Mouse (Mus musculus) embryo, embryonic 11 days (tissue): ENCODE results near the gene Unkl.

Experiments used
- DNase-seq: peaks from one replicate; pipeline ENCODE4 v3.0.0-alpha.2; 2015

The Unkl gene

GRCm38 (mm10) chr17:25257804-25258261 is 69.6 kb downstream of the Unkl start:
- no peak for DNase-seq

DNA sequence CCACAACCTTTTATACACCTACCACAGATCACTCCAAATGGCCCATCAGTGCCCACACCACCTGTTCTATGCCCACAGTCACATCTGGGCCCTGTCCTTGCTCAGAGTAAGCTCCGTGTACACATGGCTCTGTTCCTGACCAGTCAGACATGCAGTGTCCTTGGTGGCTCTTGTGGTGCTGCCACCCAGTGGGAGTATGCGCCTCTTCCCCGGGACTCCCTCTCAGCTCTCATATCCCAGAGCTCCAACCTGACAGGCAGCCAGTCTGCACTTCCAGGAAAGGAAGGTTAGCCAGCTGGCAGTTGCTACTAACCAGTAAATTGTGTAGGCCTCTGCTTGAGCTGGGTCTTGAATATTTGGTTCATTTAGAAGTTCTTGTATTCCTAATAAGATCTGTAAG is 76.3 kb downstream of the Unkl start:
- DNase-seq, result no peak

DNA sequence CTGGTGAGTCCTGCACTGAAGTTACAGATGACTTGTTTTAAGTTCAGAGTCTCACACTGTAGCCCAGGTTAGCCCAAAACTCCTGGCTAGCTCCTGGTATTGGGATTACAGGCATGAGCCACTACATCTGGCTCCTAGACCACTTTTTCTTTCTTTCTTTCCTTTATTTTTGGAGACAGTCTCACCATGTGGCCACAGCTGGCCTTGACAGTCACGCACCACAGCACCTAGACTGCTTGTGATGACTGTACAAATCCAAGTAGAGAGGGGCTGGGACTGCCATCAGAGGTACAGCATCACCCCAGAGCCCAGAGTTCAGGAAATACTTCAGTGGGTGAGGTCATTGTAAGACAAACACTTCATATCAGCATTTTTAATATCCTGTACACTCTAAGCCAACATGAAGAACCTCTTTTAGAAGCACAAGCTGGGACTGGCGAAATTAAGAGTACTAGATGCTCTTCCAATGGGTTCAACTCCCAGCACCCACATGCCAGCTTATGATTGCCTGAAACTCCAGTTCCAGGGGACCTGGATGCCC is 82.7 kb downstream of the Unkl start:
- no peak for DNase-seq

DNA sequence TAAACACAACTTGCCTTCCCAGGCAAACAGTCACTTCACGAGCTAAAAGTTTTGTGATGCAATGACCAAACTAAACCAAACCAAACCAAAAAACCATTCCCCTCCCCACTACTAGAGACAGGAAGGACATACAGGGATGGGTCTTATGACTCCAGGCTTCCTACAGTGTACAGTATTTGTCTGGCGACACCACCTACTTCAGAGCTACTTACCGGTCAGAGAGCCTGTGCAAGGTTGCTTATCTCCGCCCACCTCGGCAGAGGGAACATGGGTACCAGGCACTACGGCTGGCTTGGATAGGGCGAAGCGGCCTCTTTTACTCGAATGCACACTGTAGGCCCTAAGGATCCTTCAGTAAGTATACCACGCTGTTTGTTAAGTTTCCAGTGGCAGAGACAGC is 84.1 kb downstream of the Unkl start:
- peak; percentile 43 for DNase-seq

DNA sequence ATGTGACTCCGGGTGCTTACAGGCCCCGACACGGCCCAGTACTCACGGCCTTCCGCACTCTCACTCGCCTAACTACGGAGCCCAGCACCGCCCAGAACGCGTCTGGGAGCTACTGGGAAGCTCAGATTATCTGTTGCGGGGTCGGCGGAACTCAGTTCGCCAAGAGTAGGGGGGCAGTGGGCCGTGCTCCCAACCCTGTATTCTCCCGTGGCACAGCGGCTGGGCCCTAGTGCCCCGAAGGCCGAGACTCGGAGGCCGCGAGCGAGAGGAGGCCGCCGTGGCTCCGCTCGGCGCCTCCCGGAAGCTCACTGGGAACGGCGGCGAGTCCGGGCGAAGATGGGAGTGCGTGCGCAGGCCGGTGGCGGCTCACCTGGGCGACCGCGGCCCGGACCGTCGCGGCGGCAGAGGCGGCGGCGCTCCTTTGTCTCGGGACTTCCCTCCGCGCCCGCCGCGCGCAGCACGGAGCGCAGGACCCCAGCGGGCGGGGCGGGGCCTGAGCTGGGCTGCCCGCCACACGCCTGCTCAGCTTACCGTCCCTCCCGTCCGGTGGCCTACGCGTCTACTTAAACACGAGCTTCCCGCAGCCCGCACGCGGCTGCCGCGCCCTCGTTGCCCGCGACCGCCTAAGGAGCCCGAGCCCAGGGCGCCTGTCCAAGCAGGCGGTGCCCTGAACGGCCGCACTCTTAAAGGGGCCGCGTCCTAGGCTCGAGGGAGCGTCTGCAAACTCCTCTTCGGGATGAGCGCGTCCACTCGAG is 84.9 kb downstream of the Unkl start:
- DNase-seq, result peak; percentile 95

- peak; percentile 96 for DNase-seq
These were observed 85.7 kb downstream of the Unkl start for GRCm38 (mm10) chr17:25273706-25274501.

- DNase-seq, result no peak
These were observed 86.6 kb downstream of the Unkl start, which contains the start of gene Ube2i for GRCm38 (mm10) chr17:25274571-25275346. TSS of gene Ube2i (minus strand) at chr17:25274622.

- no peak for DNase-seq
These were observed 87.6 kb downstream of the Unkl start for GRCm38 (mm10) chr17:25275833-25276232.

- DNase-seq, result no peak
These were observed 93.9 kb downstream of the Unkl start for GRCm38 (mm10) chr17:25282133-25282532.
